Mouse (Mus musculus) cerebellum, adult 2 months (tissue): ENCODE measurements around the gene Ccdc174.

ENCODE experiments used
- CTCF ChIP-seq: fragments of 200-500 bp; IDR thresholded peaks from 2 replicates; pipeline ENCODE4 v1.5.1; 2011; ENCODE audit warnings: low read depth, mild to moderate bottlenecking, control low read depth, low read length, moderate library complexity, borderline replicate concordance; ENCODE audit not compliant: insufficient read depth
- POLR2A ChIP-seq: fragments of 200-500 bp; IDR thresholded peaks from 2 replicates; pipeline ENCODE4 v1.6.1; 2011; ENCODE audit warnings: low read length, control low read depth, borderline replicate concordance; ENCODE audit not compliant: insufficient read depth

DNA sequence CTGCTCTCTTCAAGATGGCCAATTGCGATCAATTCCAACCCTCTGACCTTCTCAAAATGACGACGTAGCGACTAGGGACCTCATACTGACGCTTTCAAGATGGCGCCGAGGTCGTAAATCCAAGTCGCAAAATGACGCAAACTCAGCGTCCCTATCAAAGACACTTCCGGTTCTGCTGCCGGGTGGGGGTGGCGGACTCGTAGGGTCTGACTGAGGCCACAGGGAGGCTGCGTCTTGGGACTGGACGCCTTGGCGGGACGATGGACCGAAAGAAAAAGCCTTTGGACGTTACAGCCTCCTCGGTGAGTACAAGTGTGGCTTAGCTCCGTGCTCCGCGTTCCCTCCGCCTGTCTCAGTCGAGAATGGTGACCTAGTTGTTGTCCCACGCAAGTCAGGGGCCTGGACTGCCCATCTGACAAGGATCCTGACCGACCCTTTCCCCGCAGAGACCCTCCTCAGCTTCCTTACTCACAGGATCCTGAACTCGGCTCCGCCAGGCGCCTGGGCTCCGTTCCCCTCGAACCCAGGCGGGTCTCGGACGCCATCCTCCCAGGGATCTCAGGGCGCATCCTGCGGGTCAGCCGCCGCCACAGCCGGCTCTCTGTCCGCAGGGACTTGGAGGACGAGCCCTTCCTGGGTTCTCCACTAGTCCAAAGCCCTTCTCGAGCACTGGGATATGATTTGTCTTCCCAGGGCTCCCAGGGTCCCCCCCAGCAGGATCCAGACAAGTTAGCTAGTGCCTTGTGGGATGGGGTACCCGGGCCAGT is at the start of gene Ccdc174:
- TF ChIP-seq CTCF (no peak), POLR2A (peak; percentile 94)
